Mouse (Mus musculus) lung, embryonic 14.5 days (tissue): ENCODE data around the gene Rack1. TPM values are rescaled to one million over a fixed set of nuclear protein-coding genes. Genes with fewer than 3 reads are reported as not detected.
"Not testable (repeated sequence)": the region's sequence is repeated elsewhere in the genome, so short reads cannot be mapped to it uniquely, and the experiment has no call there.

ENCODE experiments used
- ATAC-seq: fragments of 200-750 bp; cut with Nextera tagmentation; 2 replicates; pipeline ENCODE4 v1.8.0; 2017; ENCODE audit warnings: mild to moderate bottlenecking, moderate TSS enrichment, moderate library complexity; ENCODE audit not compliant: insufficient read depth
- DNase-seq: peaks from one replicate; pipeline ENCODE4 v3.0.0-alpha.2; 2015
- H3K27ac ChIP-seq: fragments of 300-500 bp; sonication (generic); 2 replicates; pipeline ENCODE4 v1.5.1; 2014; ENCODE audit warnings: low read depth, mild to moderate bottlenecking, moderate library complexity
- H3K27me3 ChIP-seq: fragments of 300-500 bp; sonication (generic); 2 replicates; pipeline ENCODE4 v1.6.1; 2014; ENCODE audit warnings: low read length, control low read depth; ENCODE audit not compliant: insufficient read depth
- H3K36me3 ChIP-seq: fragments of 300-500 bp; sonication (generic); 2 replicates; pipeline ENCODE4 v1.6.1; 2014; ENCODE audit warnings: control low read depth; ENCODE audit not compliant: insufficient read depth
- H3K4me1 ChIP-seq: fragments of 300-500 bp; sonication (generic); 2 replicates; pipeline ENCODE4 v1.6.1; 2014; ENCODE audit warnings: antibody characterized with exemption, control low read depth; ENCODE audit not compliant: insufficient read depth
- H3K4me2 ChIP-seq: fragments of 300-500 bp; sonication (generic); 2 replicates; pipeline ENCODE4 v1.6.1; 2014; ENCODE audit warnings: mild to moderate bottlenecking
- H3K4me3 ChIP-seq: fragments of 300-500 bp; sonication (generic); 2 replicates; pipeline ENCODE4 v1.5.1; 2014; ENCODE audit warnings: low read depth, low read length
- H3K9ac ChIP-seq: fragments of 300-500 bp; sonication (generic); 2 replicates; pipeline ENCODE4 v1.6.1; 2014
- H3K9me3 ChIP-seq: fragments of 300-500 bp; sonication (generic); 2 replicates; pipeline ENCODE4 v1.6.1; 2016; ENCODE audit warnings: low read depth, low read length, control low read depth
- CTCF ChIP-seq: IDR thresholded peaks from 2 replicates; pipeline ENCODE4 v1.5.1; 2016; ENCODE audit warnings: antibody characterized with exemption, low read depth
- WGBS: fragments of 180-500 bp; shearing (Covaris S2); extraction: QIAGEN DNeasy Blood & Tissue Kit; methylation state at CpG from one replicate; pipeline ENCODE4 v1.1.7; 2014; 5-methylcytosine and 5-hydroxymethylcytosine counted together
- polyA plus RNA-seq: library from polyadenylated mRNA; unstranded; fragments of >200 nt; fragmentation: Nextera tagmentation; extraction: Ambion mirVana; gene quantifications from 2 replicates; pipeline ENCODE4 v1.2.1, GENCODE M21; 2014

Gene Rack1
- polyA plus RNA-seq, 1 experiment from 2014 or later: 940 TPM

DNA sequence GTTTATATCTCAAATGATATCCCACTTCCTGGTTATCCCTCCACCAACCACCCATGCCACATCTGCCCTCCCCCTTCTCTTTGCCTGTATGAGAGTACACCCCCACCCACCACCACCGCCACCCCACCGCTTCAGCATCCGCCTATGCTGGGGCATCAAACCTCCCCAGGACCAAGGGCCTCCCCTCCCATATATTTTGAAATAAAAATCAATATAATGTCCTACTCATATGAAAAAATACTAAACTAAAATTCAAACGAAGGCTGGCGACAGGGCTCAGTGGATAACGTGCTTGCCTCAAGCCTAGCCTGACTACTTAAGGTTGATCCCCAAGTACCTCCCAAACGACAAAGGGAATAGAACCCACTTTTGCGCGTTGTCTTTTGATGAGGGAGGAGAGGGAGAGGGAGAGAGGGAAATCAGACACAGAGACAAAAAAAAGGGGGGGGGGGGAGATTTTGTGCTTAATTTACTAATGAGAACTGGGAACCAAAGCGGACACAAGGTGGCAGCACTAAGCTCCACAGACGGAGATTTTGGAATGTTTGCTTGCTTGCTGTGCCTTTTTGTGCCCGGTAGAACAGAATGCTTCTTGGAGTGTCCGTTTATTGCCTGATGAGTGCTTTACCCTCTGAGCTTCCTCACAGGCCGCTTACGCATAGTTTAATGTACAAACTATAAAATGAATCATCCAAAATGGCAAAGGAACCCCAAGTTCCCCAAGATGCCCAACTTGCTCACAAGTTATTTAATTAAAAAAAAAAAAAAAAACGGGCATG, 11.6 kb upstream of the Rack1 start:
- DNase-seq (peak; percentile 95), ATAC-seq (peak; percentile 65)
- H3K4me2 ChIP-seq: peak overlapping the region; percentile 53
- no peak overlapping the region for H3K27ac ChIP-seq
- H3K4me1 ChIP-seq: no peaks in the 10 kb centered on the region
- TF ChIP-seq CTCF: peak; percentile 76
- no peaks in the 10 kb centered on the region for H3K27me3 ChIP-seq
- H3K4me3 ChIP-seq: peak overlapping the region; percentile 34
- no peaks in the 10 kb centered on the region for H3K9me3 ChIP-seq
- WGBS: 7% methylated on average over 16 of the region's 16 CpGs
- H3K36me3 ChIP-seq: no peaks in the 10 kb centered on the region
- peak overlapping the region; percentile 14; the same call in 1 of the 2 replicates for H3K9ac ChIP-seq

DNA sequence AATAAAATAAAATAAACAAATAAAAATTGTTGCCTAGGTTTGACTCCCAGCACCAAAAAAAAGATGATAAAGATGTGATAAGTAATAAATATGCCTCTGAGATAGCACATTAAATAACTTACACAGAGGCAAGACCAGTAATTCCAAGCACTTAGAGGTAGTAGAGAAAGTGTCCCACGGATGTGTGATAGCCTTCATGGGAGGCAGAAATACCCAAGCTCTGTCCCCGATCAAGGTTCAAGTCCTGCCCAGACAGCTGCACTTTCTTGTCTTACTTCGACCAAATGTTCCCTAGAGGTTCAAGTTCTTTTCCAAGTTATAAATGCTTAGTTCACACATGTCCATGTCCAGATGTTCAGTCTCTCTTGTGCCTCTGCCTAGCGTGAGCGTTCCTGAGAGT, 10.9 kb upstream of the Rack1 start:
- ATAC-seq (no peak), DNase-seq (no peak)
- H3K4me1 ChIP-seq: no peaks in the 10 kb centered on the region
- no peaks in the 10 kb centered on the region for H3K36me3 ChIP-seq
- 77% methylated on average over 5 of the region's 5 CpGs for WGBS
- H3K9me3 ChIP-seq: no peaks in the 10 kb centered on the region
- peak overlapping the region; percentile 53; the same call in 1 of the 2 replicates for H3K4me2 ChIP-seq
- H3K9ac ChIP-seq: no peak overlapping the region
- H3K4me3 ChIP-seq: no peak overlapping the region
- TF ChIP-seq CTCF: no peak
- no peaks in the 10 kb centered on the region for H3K27me3 ChIP-seq
- no peak overlapping the region for H3K27ac ChIP-seq

DNA sequence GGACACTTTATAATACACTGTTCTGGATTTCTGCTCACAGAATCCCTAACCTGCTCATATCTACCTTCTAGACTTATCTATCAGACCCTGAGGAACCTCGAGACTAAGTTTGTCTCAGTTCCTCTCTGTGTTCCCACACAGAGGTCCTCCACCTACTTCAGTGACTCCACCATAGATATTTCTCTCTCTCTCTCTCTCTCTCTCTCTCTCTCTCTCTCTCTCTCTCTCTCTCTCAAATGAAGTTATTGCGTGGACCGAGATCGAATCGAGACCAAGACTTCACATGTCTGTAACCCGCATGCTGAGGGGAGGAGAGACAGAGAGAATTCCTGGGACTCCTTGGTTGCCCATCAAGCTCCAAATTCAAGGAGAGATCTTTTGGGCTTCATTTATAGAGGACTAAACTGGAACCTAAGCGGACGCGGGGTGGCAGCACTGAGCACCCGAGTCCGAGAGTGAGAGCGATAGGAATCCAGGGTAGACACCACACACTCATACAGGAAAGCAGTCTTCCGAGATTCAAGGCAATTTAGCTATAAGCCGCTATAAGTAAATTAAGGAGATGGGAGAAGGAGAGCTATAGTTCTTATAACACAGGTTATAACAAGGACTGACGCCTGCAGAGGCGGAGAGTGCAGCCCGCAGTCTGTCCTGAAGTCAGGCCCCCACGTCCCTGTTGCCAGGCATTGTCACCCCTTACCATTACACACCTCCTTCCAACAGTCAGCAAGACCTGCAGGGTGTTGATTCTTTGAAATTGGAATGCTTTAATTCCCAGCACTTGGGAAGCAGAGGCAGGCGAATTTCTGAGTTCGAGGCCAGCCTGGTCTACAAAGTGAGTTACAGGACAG, 9.9 kb upstream of the Rack1 start:
- peak; percentile 88 for TF ChIP-seq CTCF
- no peaks in the 10 kb centered on the region for H3K36me3 ChIP-seq
- ATAC-seq (peak; percentile 58), DNase-seq (peak; percentile 94)
- H3K4me2 ChIP-seq: peak overlapping the region; percentile 53
- peak overlapping the region; percentile 19; the same call in 1 of the 2 replicates for H3K4me3 ChIP-seq
- H3K9me3 ChIP-seq: no peaks in the 10 kb centered on the region
- H3K27me3 ChIP-seq: no peaks in the 10 kb centered on the region
- no peak overlapping the region for H3K27ac ChIP-seq
- H3K4me1 ChIP-seq: no peaks in the 10 kb centered on the region
- WGBS: 13% methylated on average over 20 of the region's 20 CpGs
- H3K9ac ChIP-seq: 0 out of 2 replicates have a peak overlapping the region, but pooled peaks have one; percentile 30

DNA sequence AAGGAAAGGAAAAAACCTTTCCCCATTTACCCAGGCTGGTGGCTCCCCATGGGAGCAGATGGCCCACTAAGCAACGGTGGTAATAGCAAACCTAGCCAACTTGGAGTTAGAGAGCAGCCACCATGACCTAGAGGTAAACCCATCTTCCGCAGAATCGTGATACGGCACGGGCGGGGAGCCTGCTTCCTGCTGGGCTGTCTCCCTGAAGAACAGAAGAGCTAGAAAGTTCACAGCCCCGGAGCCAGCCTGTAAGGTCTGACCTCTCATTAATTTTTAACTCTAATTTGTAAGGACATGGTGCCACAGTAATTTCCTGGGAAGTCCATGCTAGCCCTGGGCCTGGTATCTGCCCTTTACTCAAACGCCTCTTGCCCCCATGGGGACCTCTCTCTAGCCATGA, 9.2 kb upstream of the Rack1 start:
- H3K27ac ChIP-seq: no peak overlapping the region
- H3K4me3 ChIP-seq: no peak overlapping the region
- no peaks in the 10 kb centered on the region for H3K4me1 ChIP-seq
- DNase-seq: no peak
- no peak for ATAC-seq
- 45% methylated on average over 8 of the region's 8 CpGs for WGBS
- H3K4me2 ChIP-seq: no peak overlapping the region; the same call in 1 of the 2 replicates
- no peaks in the 10 kb centered on the region for H3K9me3 ChIP-seq
- TF ChIP-seq CTCF: no peak
- no peaks in the 10 kb centered on the region for H3K27me3 ChIP-seq
- H3K9ac ChIP-seq: no peak overlapping the region
- H3K36me3 ChIP-seq: no peaks in the 10 kb centered on the region

DNA sequence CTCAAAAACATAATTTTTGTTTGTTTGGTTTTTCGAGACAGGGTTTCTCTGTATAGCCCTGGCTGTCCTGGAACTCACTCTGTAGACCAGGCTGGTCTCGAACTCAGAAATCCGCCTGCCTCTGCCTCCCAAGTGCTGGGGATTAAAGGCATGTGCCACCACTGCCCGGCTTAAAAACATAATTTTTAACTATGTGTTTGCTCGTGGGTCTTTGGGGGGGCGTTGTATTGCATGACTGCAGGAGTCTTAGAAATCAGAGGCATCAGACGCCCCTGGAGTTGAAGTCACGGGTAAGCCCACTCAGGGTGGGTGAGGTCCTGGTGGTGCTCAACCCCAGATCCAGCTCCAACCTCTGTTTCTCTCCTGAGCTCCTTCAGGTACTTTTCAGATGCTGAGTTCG, 8.2 kb upstream of the Rack1 start:
- not testable (repeated sequence) for H3K9ac ChIP-seq, ATAC-seq, H3K4me1 ChIP-seq, DNase-seq, H3K27ac ChIP-seq, H3K27me3 ChIP-seq, H3K36me3 ChIP-seq, H3K9me3 ChIP-seq, H3K4me2 ChIP-seq, H3K4me3 ChIP-seq
- 83% methylated on average over 9 of the region's 9 CpGs for WGBS

DNA sequence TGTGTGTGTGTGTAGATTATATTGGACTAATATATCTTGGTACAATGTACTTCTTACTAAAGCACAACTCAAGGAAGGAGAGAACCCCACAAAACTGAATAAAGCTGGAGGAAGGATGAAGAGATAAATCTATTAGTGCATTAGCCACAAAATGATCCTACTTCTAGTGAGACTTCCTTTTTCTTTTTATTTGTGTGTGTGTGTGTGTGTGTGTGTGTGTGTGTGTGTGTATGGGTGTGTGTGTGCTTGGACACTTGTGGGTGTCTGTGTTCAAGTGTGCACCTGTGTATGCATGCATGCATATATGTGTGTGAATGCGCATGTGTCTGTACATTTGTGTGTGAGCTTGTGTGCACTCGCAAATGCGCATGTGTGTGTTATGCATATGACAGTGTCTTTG, 6.9 kb upstream of the Rack1 start:
- H3K4me1 ChIP-seq: no peaks in the 10 kb centered on the region
- H3K9ac ChIP-seq: no peak overlapping the region
- H3K4me3 ChIP-seq: no peak overlapping the region
- no peak overlapping the region for H3K4me2 ChIP-seq
- no peaks in the 10 kb centered on the region for H3K36me3 ChIP-seq
- no peaks in the 10 kb centered on the region for H3K27me3 ChIP-seq
- 96% methylated on average over 3 of the region's 3 CpGs for WGBS
- no peaks in the 10 kb centered on the region for H3K9me3 ChIP-seq
- H3K27ac ChIP-seq: no peak overlapping the region
- ATAC-seq (no peak), DNase-seq (no peak)
- no peak for TF ChIP-seq CTCF

DNA sequence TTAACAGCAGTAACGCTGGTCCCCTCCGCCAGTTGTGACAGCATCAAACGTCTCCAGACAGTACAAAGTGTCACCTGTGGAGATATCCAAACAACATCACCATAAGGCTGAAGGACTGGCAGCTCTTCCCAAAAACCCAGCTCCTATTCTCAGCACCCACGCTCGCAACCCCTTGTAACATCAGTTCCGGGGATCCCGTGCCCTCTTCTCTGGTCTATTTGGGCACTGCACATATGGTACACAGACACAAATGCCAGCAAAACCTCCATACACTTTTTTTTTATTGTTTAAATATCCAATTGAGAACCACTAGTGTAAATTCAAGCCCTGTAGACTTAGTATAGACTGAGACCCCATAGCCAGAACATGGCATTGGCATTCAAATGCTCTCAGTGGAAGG, 4.9 kb upstream of the Rack1 start:
- H3K27ac ChIP-seq: no peak overlapping the region
- no peaks in the 10 kb centered on the region for H3K36me3 ChIP-seq
- no peak for TF ChIP-seq CTCF
- no peak for DNase-seq
- H3K9ac ChIP-seq: no peak overlapping the region
- ATAC-seq: no peak
- no peaks in the 10 kb centered on the region for H3K9me3 ChIP-seq
- H3K27me3 ChIP-seq: no peaks in the 10 kb centered on the region
- 0 out of 2 replicates have a peak, but pooled peaks cover 7% of the 10 kb centered on the region for H3K4me1 ChIP-seq
- no peak overlapping the region for H3K4me3 ChIP-seq
- WGBS: 81% methylated on average over 7 of the region's 7 CpGs
- no peak overlapping the region for H3K4me2 ChIP-seq
